Mouse (Mus musculus): ENCODE data around the gene Dcaf1.

Gene Dcaf1

DNA sequence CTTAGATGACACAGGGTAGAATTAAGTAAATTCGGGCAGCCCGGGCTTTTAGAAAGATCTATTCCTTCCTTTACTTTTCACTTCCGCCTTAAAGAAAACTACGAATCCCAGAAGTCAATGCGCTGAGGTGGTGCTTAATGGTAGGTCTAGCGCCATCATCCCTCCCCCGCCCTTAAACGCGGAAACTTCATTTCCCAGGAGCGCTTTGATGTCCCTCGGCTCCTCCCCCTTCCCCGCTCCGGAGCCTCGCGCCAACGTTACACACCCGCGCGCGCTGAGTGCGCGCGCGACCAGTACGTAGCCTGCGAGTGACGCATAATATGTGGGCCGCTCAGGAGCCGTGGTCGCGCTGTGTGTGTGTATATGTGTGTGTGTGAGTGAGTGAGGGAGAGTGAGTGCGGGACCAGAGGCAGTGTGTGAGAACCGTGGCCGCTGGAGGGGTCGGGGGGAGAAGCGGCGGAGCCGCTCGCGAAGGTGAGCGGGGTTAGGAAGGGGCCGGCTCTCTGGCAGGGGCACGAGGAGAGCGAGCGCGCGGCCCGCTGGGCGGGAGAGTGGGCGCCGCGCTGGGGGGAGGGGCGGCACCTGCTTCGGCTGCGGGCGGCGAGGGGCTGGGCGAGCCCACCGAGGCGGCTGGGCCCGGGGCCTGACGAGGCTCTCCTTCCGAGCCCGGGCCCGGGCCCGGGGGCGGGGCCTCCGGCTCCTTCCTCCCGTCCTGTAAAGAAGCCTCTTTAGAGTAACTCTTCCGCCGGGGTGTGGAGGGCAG, at the start of gene Dcaf1:
Gene Dcaf1, plus strand, starts transcription at position 257 of the 763 bp plus-strand sequence.
- DNase-seq (ENCODE audit: low spot score): peak; percentile 87

DNA sequence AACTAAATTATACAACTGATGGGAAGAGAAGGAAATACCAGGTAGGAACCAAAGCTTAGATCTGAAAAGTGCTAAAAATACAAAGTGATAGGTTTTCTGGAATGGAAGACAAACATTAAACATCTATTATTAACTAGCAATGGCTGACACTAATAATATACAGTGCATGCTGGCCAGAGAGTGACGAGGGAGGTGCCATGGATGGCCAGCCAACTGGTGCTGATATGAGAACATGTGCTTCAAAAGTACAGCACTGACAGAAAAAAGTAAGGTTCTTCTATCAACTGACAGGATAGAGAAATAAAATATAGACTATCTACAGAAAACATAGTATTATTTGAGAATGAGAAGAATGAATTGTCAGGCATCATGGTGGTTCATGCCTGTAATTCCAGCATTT, 45.6 kb upstream of the Dcaf1 start:
- DNase-seq (ENCODE audit: low spot score): no peak

DNA sequence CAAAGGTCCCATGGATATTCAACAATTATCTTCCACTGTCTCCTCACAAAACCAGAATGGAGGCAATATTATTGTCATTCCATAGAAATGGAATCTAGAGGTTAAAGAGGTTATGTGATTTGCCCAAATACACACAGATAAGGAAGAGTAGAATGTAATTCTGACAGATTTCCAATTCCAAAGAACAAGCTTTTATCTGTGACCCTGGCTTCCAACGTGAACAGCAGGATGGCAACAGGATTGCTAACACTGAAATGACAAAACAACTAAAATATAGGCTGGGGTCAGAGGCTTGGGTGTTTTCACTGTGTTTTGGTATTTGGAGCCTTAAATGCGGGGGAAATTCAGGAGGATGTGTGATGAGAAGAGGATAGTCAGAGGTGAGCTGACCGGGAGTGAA, 44.3 kb upstream of the Dcaf1 start:
- DNase-seq (ENCODE audit: low spot score): no peak

DNA sequence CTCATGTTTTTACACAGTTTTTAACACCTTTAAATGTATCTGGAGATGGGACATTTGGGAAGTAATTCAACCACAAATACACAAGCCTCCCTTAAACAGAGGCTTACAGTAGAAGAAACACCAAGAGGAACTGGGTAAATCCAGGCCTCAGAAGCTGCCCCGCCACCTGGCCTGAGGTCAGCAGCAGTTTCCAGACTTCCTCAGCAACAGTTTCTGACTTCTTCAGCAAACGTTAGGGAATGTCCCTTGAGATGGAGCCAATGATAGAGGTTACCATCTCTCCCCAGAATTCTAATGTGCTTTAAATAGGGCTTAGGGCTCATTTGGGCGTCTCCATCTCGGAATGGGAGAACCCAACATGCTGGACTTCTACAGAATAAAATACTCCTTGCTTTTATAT, 43.4 kb upstream of the Dcaf1 start:
- DNase-seq (ENCODE audit: low spot score): no peak

DNA sequence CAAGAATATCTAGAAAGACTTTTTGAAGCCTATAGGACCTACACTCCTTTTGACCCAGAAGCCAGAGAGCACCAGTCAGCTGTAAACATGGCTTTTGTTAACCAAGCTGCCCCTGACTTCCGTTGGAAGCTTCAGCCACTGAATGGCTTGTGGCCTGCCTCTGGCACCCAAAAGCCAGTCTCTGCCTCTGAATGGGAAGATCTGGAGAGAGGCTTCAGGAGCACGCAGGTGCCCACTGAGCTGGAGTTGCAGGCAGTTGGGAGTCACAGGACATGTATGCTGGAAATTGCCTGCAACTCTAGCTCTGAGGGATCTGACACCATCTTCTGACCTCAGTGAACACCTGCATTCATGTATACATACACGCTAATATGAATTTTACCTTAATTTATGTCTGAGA, 41.6 kb upstream of the Dcaf1 start:
- DNase-seq (ENCODE audit: low spot score): no peak

DNA sequence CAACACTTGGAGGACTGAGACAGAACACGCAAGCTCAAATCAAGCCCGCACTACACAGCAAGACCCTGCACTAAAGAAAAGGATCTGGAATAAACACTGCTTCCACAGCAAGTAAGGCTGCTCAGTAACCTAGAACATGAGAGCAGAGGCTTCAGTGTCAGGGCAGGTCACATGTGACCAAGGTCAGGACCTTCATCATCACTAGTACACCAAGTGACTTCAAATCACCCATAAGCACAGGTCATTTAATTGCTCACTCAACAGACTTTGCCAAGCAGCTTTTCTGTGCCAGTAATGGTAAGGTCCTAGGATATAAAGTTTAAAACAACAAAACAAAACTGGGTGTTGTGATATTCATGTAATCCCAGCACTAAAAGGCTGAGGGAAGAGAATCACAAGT, 38.1 kb upstream of the Dcaf1 start:
- no peak for DNase-seq (ENCODE audit: low spot score)

DNA sequence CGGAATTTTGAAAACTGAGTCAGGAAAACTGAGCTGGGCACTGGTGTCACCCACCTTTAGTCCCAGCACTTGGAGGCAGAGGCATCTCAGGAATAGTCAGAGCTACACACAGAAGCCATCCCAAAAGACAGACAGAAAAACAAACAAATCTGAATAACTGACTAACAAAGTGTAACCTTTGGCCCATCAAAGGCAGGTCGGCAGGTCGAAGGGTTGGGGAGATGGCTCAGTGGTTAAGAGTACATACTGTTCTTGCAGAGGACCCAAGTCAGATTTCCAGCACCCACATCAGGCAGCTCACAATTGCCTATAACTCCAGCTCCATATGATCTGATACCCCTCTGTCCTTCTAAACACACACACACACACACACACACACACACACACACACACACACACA, 36.5 kb upstream of the Dcaf1 start:
- no peak for DNase-seq (ENCODE audit: low spot score)

DNA sequence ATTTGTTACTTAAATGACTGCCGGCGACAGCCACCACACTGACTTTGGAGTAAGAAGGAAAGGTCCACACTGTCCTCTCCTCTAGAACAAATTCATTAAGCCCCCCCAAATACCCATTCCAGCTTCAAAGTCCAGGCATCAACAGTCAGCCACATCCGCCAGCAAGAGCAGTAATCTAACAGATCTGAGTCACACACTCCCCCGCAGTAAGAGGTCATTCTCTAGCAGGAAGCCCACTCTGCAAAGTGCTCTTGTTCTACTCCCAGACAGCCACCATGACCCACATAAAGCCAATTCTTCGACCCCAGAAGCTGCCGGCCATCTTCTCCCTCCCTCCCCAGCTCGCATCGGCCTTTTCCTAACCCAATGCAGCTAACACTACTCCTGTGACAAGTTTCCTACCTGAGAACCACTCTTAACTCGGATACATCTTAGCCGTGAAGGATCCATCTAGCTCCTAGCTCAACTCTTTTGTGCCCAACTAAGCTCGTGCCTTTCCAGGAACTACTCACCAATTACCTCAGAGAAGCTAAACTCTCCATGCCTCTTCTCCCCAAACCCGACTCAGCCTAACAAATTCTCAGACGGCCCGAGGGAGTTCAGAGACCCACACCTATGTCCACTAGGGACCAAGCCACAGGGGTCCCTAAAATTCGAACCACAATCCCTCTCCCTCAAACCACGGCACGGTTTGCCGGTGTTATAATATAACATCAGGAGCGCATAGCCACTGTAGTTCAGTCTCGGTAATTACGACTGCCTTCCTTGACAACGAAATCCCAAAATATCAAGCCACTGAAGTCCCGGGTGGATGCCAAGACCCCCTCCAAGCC, 33.5 kb upstream of the Dcaf1 start:
- DNase-seq (ENCODE audit: low spot score): peak; percentile 6

DNA sequence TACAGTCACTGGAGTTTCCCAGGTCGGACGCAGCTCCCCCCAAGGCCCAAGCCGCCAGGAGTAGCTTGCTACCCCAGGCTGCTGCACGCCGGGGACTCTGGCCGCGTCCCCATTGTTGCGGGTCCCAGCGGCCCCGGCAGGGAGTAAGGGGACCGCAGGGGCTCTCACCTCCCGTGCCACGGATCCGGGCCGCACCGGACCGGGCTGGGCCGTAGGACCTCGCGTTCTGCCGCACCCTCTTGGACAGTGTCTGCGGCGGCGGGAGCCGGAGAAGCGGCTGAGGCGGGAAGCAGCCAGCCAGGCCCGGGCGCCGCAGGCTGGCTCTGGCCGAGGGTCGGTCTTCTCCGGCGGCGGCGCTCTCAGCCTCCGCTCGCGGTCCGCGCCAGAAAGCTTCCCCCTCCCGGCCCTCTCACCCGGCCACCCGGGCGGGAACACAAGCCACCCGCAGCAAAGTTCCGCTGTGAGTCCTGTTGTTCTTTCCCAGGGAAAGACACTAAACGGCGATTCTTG, 32.8 kb upstream of the Dcaf1 start, which contains the start of gene Rad54l2:
Gene Rad54l2, minus strand, starts transcription at position 383 of the 510 bp plus-strand sequence.
- peak; percentile 88 for DNase-seq (ENCODE audit: low spot score)

DNA sequence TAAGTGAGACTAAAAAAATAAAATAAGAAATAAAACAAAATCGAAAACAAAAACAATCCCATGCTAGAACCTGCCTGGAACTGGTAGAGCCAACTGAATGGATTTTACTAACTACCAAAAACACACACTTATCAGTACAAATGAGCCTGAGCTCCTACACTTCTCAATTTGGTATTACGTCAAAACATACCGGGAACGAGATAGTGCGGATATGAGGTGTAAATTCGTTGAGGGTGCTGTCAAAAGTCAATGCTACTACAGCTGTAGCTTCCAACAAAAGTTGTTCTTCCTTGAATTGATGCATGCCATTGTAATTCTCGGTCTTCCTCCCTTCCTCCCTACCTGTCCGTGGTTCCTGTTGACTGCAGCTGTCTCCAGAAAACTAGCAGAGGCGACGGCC, 32.3 kb upstream of the Dcaf1 start:
- no peak for DNase-seq (ENCODE audit: low spot score)

DNA sequence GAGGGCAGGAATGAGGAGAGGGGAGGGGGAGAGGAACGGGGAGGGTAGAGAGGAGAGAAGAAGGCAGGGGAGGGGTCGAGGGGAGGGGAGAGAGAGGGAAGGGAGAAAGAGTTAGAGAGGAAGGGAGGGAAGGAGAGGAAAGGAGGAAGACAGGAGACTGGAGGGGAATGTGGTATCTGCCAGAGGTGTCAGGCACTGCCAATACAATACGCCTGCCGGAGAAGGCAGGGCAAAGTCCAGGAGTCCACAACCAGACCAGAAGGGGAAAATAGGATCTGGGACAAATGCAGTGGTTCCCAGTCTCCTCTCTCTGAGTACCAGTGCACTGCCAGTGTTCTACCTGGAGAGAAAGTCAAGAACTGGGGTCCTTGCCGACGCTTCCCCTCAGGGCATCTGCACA, 30.8 kb upstream of the Dcaf1 start:
- no peak for DNase-seq (ENCODE audit: low spot score)

DNA sequence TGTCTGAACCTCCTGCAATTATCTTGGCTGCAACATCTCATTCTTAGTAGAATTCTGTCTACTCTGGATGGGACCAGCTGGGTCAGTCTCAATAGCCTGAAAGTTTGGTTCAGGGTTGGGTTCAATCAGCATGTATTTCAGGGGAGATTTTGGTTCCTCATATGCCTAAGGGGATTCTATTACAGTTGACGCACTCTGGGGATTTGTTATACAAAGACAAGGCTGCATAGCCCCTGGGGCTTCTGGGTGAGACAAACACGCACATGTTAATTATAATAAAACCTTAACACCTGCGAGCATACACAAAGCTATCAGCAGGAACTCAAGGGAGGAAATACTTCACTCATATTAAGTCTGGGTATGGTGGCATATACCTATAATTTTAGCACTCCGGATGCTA, 15.2 kb upstream of the Dcaf1 start:
- no peak for DNase-seq (ENCODE audit: low spot score)

DNA sequence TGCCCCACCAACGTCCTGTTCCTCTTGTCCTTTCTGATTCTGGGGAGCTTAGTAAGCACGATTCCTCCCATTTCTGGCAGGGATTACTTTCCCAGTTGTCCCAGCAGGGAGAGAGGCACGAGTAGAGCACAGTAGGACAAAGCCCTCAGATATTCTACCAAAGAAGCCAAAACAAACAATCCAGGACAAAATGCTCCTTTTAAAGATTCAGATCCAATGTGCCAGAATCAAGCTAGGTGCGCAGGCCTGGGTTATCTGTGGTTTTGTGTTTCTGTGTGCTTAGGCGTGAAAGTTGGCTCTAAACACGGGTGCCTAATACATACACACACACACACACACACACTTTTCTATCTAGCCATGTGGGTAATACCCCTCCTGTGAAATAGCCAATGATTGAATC, 3.5 kb upstream of the Dcaf1 start:
- DNase-seq (ENCODE audit: low spot score): no peak

DNA sequence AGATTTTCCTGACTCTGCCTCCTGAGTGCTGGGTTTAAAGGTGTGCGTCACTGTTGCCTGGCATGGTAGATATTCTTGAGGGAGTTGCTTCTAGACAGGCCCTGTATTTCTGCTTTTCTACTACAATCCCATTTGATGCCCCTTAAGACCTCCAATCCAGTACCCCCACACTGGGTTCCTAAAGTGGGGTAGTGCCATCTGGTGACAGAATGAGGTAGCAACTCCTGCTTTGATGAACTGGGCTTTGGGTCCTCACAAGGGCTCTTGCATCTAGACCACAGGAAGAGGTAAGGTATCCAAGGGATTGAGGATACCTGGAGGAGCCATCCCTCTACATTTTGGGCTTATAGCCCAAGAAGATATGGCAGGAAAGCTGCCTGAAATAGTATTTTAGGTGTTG, 2.5 kb upstream of the Dcaf1 start:
- no peak for DNase-seq (ENCODE audit: low spot score)

DNA sequence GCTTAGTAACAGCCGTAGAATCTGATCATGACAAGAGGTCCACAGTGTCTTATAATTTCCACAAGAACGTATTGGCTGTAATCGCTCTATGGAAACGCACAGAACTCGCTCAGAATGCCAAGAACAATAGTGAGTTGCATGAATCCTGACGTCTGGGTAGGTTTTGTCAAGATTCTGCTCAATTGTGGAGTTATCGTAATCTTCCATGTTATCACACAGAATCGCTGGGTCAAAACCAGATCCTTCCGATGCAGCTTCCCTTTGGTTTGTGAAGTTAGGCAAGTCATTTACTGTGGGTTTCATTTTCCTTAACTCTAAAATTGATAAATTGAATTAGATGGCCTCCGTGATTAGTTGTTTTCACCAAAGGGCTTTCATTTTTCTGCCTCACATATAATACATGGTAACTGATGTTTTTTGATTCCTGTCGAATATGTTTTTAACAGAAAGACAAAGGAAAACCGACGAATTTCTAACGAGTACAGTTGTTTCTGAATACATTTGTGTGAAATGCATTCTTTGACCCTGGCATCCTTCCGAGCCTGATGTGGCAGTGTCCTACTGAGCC, 540 bp upstream of the Dcaf1 start:
- DNase-seq (ENCODE audit: low spot score): no peak

DNA sequence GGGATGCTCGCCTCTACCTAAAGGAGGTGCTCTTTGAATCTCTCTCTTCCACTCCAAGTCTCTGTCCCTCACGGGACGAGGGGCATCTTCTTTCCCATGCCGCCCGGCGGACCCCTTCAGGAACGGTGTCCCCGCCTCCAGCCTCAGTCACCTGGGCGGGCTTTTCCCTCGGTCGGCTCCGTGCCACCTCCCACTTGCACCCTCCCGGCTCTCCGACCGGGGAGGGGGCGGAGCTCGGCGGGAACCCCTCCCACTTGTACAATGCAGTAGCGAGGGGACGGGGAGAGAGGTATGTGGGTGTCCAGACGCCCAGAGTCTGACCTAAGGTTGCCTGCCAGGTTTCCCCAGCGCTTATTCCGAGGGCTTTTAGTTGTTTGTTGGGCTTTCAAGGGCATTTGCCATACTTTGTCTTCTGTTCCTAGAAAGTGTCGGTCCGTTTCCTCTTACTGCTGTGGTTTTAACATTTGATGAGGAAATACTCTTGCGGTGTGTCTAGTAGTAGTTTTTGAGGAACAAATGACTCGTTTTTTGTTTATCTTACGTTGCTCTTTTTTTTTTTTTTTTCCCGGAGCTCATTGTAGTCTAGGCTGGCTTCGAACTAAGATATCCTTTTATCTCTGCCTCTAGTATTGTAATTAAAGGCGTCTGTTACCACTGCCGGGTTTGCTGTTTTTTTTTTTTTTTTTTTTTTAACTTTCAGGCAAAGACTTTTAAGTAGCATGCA, 869 bp downstream of the Dcaf1 start:
- peak; percentile 90 for DNase-seq (ENCODE audit: low spot score)

DNA sequence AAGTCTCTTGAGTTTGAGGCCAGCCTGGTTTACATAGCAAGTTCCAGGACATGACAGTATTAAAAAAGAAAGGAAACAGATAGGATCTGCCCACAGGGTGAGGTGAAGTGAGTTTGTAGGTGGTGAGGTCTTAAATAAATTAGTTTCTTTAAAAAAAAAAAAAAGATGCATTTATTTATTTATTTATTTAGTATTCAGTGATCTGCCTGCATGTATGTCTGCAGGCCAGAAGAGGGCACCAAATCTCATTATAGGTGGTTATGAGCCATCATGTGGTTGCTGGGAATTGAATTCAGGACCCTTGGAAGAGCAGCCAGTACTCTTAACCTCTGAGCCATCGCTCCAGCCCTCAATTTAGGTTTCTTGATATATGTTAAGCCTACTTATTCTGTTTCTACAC, 18.9 kb downstream of the Dcaf1 start:
- no peak for DNase-seq (ENCODE audit: low spot score)

DNA sequence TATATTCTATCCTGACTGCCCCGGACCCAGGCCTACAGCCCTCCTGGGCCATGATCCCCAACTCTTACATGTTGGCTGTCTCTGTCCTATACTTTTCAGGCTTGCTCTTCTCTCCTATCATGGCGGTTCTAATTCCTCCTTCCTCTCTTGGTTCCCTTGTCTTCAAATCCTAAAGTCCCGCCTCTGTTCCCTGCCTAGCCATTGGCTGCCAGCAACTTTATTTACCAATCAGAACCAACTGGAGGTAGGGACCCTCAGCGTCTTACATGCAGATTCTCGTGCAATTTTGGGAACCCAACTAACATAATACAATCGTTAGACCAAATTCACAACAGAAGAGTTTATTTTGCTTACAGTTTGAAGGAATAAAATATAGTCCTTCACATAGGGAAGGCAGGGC, 21.1 kb downstream of the Dcaf1 start:
- DNase-seq (ENCODE audit: low spot score): no peak

DNA sequence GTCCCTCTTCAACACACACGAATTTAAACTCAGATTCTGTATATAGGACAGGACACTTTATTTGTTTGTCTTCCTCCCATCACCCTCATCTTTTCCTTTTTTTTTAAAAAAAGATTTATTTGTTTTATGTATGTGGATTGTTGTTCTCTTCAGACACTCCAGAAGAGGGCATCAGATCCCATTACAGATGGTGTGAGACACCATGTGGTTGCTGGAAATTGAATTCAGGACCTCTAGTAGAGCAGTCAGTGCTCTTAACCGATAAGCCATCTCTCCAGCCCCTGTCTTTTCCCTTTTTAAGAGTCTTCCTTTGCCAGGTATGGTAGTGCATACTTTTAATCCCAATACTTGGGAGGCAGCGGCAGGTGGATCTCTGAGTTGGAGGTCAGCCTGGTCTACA, 35.0 kb downstream of the Dcaf1 start:
- DNase-seq (ENCODE audit: low spot score): no peak

DNA sequence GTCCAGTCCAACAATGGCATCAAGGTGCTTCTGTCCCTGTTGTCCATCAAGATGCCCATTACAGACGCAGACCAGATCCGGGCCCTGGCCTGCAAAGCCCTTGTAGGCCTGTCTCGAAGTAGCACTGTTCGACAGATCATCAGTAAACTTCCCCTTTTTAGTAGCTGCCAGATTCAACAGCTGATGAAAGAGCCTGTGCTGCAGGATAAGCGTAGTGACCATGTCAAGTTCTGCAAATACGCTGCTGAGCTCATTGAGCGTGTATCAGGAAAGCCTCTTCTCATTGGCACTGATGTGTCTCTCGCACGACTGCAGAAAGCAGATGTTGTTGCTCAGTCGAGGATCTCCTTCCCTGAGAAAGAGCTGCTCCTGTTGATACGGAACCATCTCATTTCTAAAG, 36.4 kb downstream of the Dcaf1 start:
- DNase-seq (ENCODE audit: low spot score): no peak

DNA sequence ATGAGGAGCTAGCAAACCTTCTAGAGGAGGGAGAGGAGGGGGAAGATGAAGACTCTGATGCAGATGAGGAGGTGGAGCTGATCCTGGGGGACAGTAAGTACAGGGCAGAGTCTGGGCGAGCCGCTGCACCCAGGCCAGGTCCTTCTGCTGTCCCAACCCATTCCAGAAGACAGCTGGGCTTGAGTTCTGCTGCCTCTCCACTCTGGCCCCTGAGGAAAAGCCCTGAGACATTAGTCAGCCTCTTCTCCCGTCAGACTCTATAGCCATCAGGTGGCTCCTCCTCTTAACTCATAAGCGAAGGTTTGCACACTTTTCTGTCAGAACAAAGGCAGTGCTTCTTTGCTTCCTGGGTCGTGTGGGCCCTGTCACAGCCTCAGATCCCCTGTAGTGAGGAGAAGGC, 52.5 kb downstream of the Dcaf1 start:
- DNase-seq (ENCODE audit: low spot score): no peak

DNA sequence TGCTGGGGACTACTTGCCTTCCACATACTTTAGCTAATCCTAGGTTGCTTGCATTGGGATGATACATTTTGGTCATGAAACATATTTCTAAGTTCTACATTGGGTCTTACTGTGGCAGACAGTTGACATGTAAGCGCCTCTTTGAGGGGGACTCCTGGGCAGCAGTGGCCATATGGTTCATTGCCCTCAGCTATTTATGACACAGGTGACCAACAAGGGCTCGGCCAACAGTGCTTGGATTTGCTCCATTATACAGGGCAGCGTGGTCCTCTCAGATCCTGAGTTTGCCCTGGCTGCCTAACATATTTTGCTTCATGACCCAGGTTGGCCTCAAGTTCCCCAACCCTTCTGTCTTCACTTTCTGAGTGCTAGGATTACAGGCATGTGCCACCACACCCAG, 55.0 kb downstream of the Dcaf1 start:
- DNase-seq (ENCODE audit: low spot score): no peak

Measured in ovary, postnatal 36 days (tissue).